Mouse (Mus musculus): Measurements from ENCODE around the gene Itprip.

- TF ChIP-seq EP300 (IDR thresholded peaks at IDR 0.05; ENCODE audit: low read depth) (no peak), CTCF (IDR thresholded peaks at IDR 0.05; ENCODE audit: low read depth) (no peak)
These were observed 18.5 kb downstream of the Itprip start for GRCm38 (mm10) chr19:47900558-47900957.
